Mouse (Mus musculus): ENCODE data around the gene Arhgef15. TPM values are rescaled to one million over a fixed set of nuclear protein-coding genes. Genes with fewer than 3 reads are reported as not detected.
"Not testable (repeated sequence)": the region's sequence is repeated elsewhere in the genome, so short reads cannot be mapped to it uniquely, and the experiment has no call there.

Arhgef15 gene
- polyA plus RNA-seq (2015; fragmentation: Nextera tagmentation; extraction: Ambion mirVana) = 2.8 and 3.0 TPM in 2 replicates

DNA sequence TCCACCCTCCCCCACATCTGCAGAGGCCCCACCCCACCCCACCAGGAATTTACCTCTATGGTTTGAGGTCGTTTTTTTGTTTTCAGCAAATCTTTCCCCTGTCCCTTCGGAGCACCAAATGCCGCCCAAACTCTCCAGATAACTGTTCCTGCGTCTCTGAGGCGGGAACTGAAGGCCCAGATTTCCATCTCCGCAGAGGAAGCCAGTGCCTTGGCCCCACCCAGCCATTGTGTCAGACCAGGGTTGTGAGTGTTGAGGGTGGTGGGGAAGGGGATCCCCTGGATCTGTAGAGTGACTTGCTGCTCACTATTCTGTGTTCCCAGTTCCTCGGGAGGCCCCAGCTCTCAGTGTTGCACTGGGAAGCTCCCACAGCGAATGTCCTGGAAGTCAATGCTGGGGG, at the start of gene Arhgef15:
Gene Arhgef15 (minus strand): TSS at position 173 of the 400 bp plus-strand sequence.
- WGBS = 50% methylated on average over 8 of the region's 8 CpGs
- no peaks in the 10 kb centered on the region for H3K27me3 ChIP-seq (ENCODE audit: control insufficient read depth, insufficient read depth, low read length)
- H3K36me3 ChIP-seq (ENCODE audit: control insufficient read depth, insufficient read depth, low read length) = no peaks in the 10 kb centered on the region
- H3K4me2 ChIP-seq (replicated peaks; ENCODE audit: low read depth) = no peak within 1 kb of the TSS
- H3K9ac ChIP-seq (ENCODE audit: low read length) = no peak within 1 kb of the TSS
- TF ChIP-seq EP300 (optimal IDR thresholded peaks at IDR 0.05) (no peak), CTCF (IDR thresholded peaks at IDR 0.05; ENCODE audit: low read depth) (no peak)
- peaks cover 3% of the 10 kb centered on the region; the same call in 1 of the 2 replicates for H3K4me1 ChIP-seq (replicated peaks; ENCODE audit: control insufficient read depth, insufficient read depth)
- no peak for ATAC-seq (ENCODE audit: low FRiP score, low TSS enrichment)
- H3K9me3 ChIP-seq (ENCODE audit: control insufficient read depth, low read length) = no peaks in the 10 kb centered on the region
- DNase-seq (ENCODE audit: low spot score) = no peak
- peak within 1 kb of the TSS; percentile 49; the same call in 1 of the 2 replicates for H3K27ac ChIP-seq (replicated peaks)
- H3K4me3 ChIP-seq (ENCODE audit: low read depth, low read length) = no peak within 1 kb of the TSS

GRCm38 (mm10) chr11:69006575-69006974, 49.3 kb upstream of the Arhgef15 start:
- not testable (repeated sequence) for H3K9ac ChIP-seq (ENCODE audit: low read length); H3K9me3 ChIP-seq (ENCODE audit: control insufficient read depth, low read length); H3K4me1 ChIP-seq (replicated peaks; ENCODE audit: control insufficient read depth, insufficient read depth); H3K4me2 ChIP-seq (replicated peaks; ENCODE audit: low read depth); H3K27me3 ChIP-seq (ENCODE audit: control insufficient read depth, insufficient read depth, low read length); H3K36me3 ChIP-seq (ENCODE audit: control insufficient read depth, insufficient read depth, low read length); ATAC-seq (ENCODE audit: low FRiP score, low TSS enrichment); H3K27ac ChIP-seq (replicated peaks); DNase-seq (ENCODE audit: low spot score); H3K4me3 ChIP-seq (ENCODE audit: low read depth, low read length)

GRCm38 (mm10) chr11:69005193-69005592, 47.9 kb upstream of the Arhgef15 start:
- H3K4me1 ChIP-seq (replicated peaks; ENCODE audit: control insufficient read depth, insufficient read depth) = no peaks in the 10 kb centered on the region
- peaks cover 12% of the 10 kb centered on the region for H3K36me3 ChIP-seq (ENCODE audit: control insufficient read depth, insufficient read depth, low read length)
- H3K4me2 ChIP-seq (replicated peaks; ENCODE audit: low read depth) = no peak overlapping the region
- H3K9me3 ChIP-seq (ENCODE audit: control insufficient read depth, low read length) = no peaks in the 10 kb centered on the region
- 86% methylated on average over 7 of the region's 7 CpGs for WGBS
- DNase-seq (ENCODE audit: low spot score) = no peak
- H3K9ac ChIP-seq (ENCODE audit: low read length) = no peak overlapping the region
- H3K27me3 ChIP-seq (ENCODE audit: control insufficient read depth, insufficient read depth, low read length) = no peaks in the 10 kb centered on the region
- H3K27ac ChIP-seq (replicated peaks) = no peak overlapping the region
- H3K4me3 ChIP-seq (ENCODE audit: low read depth, low read length) = no peak overlapping the region
- no peak for ATAC-seq (ENCODE audit: low FRiP score, low TSS enrichment)
- TF ChIP-seq EP300 (optimal IDR thresholded peaks at IDR 0.05) (no peak), CTCF (IDR thresholded peaks at IDR 0.05; ENCODE audit: low read depth) (no peak)

DNA sequence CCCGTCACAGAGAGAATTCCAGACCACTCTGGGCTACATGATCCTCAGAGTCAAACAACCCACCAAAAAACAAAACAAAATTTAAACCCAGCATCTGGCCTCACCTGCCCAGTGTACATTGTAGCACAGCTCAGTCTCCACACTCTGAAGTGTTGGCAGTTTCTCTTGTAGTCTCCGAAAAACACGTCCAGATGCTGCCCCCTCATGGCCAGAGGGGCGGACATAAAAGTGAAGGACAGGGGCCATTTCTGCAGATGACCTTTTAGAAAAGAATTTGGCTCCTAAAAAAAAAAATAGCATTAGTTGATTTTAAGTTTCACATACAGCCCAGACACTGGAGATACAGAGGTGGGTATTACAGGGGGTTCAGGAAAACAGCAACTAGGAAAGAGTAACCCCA, 46.3 kb upstream of the Arhgef15 start:
- TF ChIP-seq CTCF (IDR thresholded peaks at IDR 0.05; ENCODE audit: low read depth) (peak; percentile 49), EP300 (optimal IDR thresholded peaks at IDR 0.05) (no peak)
- Histone ChIP-seq H3K9ac (ENCODE audit: low read length) (no peak overlapping the region), H3K27me3 (ENCODE audit: control insufficient read depth, insufficient read depth, low read length) (no peaks in the 10 kb centered on the region), H3K4me2 (replicated peaks; ENCODE audit: low read depth) (no peak overlapping the region), H3K9me3 (ENCODE audit: control insufficient read depth, low read length) (no peaks in the 10 kb centered on the region), H3K36me3 (ENCODE audit: control insufficient read depth, insufficient read depth, low read length) (peaks cover 21% of the 10 kb centered on the region), H3K4me1 (replicated peaks; ENCODE audit: control insufficient read depth, insufficient read depth) (no peaks in the 10 kb centered on the region), H3K4me3 (ENCODE audit: low read depth, low read length) (no peak overlapping the region), H3K27ac (replicated peaks) (no peak overlapping the region)
- WGBS = 50% methylated on average over 4 of the region's 4 CpGs
- no peak for ATAC-seq (ENCODE audit: low FRiP score, low TSS enrichment)
- no peak for DNase-seq (ENCODE audit: low spot score)

- DNase-seq (ENCODE audit: low spot score); H3K9me3 ChIP-seq (ENCODE audit: control insufficient read depth, low read length); H3K27ac ChIP-seq (replicated peaks); ATAC-seq (ENCODE audit: low FRiP score, low TSS enrichment); H3K4me1 ChIP-seq (replicated peaks; ENCODE audit: control insufficient read depth, insufficient read depth); H3K4me2 ChIP-seq (replicated peaks; ENCODE audit: low read depth); H3K27me3 ChIP-seq (ENCODE audit: control insufficient read depth, insufficient read depth, low read length); H3K9ac ChIP-seq (ENCODE audit: low read length); H3K4me3 ChIP-seq (ENCODE audit: low read depth, low read length): not testable (repeated sequence)
- peaks cover 21% of the 10 kb centered on the region for H3K36me3 ChIP-seq (ENCODE audit: control insufficient read depth, insufficient read depth, low read length)
- WGBS = 79% methylated on average over 4 of the region's 4 CpGs
These were observed 45.5 kb upstream of the Arhgef15 start for GRCm38 (mm10) chr11:69002782-69003181.

GRCm38 (mm10) chr11:68997080-68997479, 39.8 kb upstream of the Arhgef15 start:
- 84% methylated on average over 4 of the region's 4 CpGs for WGBS
- Histone ChIP-seq H3K9ac (ENCODE audit: low read length) (no peak overlapping the region), H3K27ac (replicated peaks) (no peak overlapping the region), H3K9me3 (ENCODE audit: control insufficient read depth, low read length) (no peaks in the 10 kb centered on the region), H3K4me2 (replicated peaks; ENCODE audit: low read depth) (no peak overlapping the region), H3K27me3 (ENCODE audit: control insufficient read depth, insufficient read depth, low read length) (no peaks in the 10 kb centered on the region), H3K36me3 (ENCODE audit: control insufficient read depth, insufficient read depth, low read length) (peaks cover 37% of the 10 kb centered on the region), H3K4me1 (replicated peaks; ENCODE audit: control insufficient read depth, insufficient read depth) (no peaks in the 10 kb centered on the region), H3K4me3 (ENCODE audit: low read depth, low read length) (no peak overlapping the region)
- ATAC-seq (ENCODE audit: low FRiP score, low TSS enrichment) (no peak), DNase-seq (ENCODE audit: low spot score) (no peak)
- no peak for TF ChIP-seq CTCF (IDR thresholded peaks at IDR 0.05; ENCODE audit: low read depth)
- no peak for TF ChIP-seq EP300 (optimal IDR thresholded peaks at IDR 0.05)
